Mouse (Mus musculus) limb, embryonic 14.5 days (tissue): ENCODE measurements around the gene Tfpi. TPM values are rescaled to one million over a fixed set of nuclear protein-coding genes. Genes with fewer than 3 reads are reported as not detected.

ENCODE experiments used
- ATAC-seq: fragments of 200-750 bp; cut with Nextera tagmentation; 2 replicates; pipeline ENCODE4 v1.8.0; 2017; ENCODE audit warnings: low read depth, moderate number of reproducible peaks, moderate TSS enrichment; ENCODE audit not compliant: low FRiP score
- DNase-seq: peaks from one replicate; pipeline ENCODE4 v3.0.0-alpha.2; 2015; ENCODE audit warnings: low spot score
- H3K27ac ChIP-seq: fragments of 300-500 bp; sonication (generic); replicated peaks from 2 replicates; pipeline ENCODE4 v1.5.1; 2014; ENCODE audit warnings: low read depth, mild to moderate bottlenecking, low read length, moderate library complexity, mixed read lengths
- H3K27me3 ChIP-seq: fragments of 300-500 bp; sonication (generic); 2 replicates; pipeline ENCODE4 v1.6.1; 2014; ENCODE audit warnings: low read length, mixed read lengths; ENCODE audit not compliant: control insufficient read depth, insufficient read depth
- H3K36me3 ChIP-seq: fragments of 300-500 bp; sonication (generic); 2 replicates; pipeline ENCODE4 v1.6.1; 2014; ENCODE audit warnings: mild to moderate bottlenecking, low read length, moderate library complexity, mixed read lengths; ENCODE audit not compliant: control insufficient read depth, insufficient read depth
- H3K4me1 ChIP-seq: fragments of 300-500 bp; sonication (generic); 2 replicates; pipeline ENCODE4 v1.6.1; 2014; ENCODE audit warnings: antibody characterized with exemption, low read length, mixed read lengths; ENCODE audit not compliant: control insufficient read depth, insufficient read depth
- H3K4me2 ChIP-seq: fragments of 300-500 bp; sonication (generic); replicated peaks from 2 replicates; pipeline ENCODE4 v1.6.1; 2014; ENCODE audit warnings: low read depth, mild to moderate bottlenecking, low read length, moderate library complexity; ENCODE audit not compliant: severe bottlenecking
- H3K4me3 ChIP-seq: fragments of 300-500 bp; sonication (generic); replicated peaks from 2 replicates; pipeline ENCODE4 v1.5.1; 2014; ENCODE audit warnings: low read length
- H3K9ac ChIP-seq: fragments of 300-500 bp; sonication (generic); 2 replicates; pipeline ENCODE4 v1.6.1; 2014; ENCODE audit warnings: mild to moderate bottlenecking, low read depth, low read length, moderate library complexity; ENCODE audit not compliant: severe bottlenecking
- H3K9me3 ChIP-seq: fragments of 300-500 bp; sonication (generic); 2 replicates; pipeline ENCODE4 v1.6.1; 2016; ENCODE audit warnings: low read length; ENCODE audit not compliant: control insufficient read depth
- POLR2A ChIP-seq: fragments of 200-500 bp; IDR thresholded peaks from 2 replicates; pipeline ENCODE4 v1.8.0; 2012; ENCODE audit warnings: inconsistent platforms, mild to moderate bottlenecking, moderate library complexity, borderline replicate concordance; ENCODE audit not compliant: insufficient read depth, insufficient read length; ENCODE audit errors: extremely low read depth
- WGBS: fragments of 180-500 bp; shearing (Covaris S2); extraction: QIAGEN DNeasy Blood & Tissue Kit; methylation state at CpG from one replicate; pipeline ENCODE4 v1.1.7; 2014; 5-methylcytosine and 5-hydroxymethylcytosine counted together
- polyA plus RNA-seq, 2 experiments: library from polyadenylated mRNA; depleted of rRNA in 1 of 2; stranded (reverse) in 1 of 2; unstranded in 1 of 2; fragments of >200 nt; fragmentation: Nextera tagmentation in 1 of 2; extraction: Ambion mirVana in 1 of 2; gene quantifications; 2 replicates each; pipeline versions ENCODE4 v1.2.1 to v1.2.3; 2012 to 2014

The Tfpi gene
- polyA plus RNA-seq, 2 experiments: 28.3 to 29.6 TPM

DNA sequence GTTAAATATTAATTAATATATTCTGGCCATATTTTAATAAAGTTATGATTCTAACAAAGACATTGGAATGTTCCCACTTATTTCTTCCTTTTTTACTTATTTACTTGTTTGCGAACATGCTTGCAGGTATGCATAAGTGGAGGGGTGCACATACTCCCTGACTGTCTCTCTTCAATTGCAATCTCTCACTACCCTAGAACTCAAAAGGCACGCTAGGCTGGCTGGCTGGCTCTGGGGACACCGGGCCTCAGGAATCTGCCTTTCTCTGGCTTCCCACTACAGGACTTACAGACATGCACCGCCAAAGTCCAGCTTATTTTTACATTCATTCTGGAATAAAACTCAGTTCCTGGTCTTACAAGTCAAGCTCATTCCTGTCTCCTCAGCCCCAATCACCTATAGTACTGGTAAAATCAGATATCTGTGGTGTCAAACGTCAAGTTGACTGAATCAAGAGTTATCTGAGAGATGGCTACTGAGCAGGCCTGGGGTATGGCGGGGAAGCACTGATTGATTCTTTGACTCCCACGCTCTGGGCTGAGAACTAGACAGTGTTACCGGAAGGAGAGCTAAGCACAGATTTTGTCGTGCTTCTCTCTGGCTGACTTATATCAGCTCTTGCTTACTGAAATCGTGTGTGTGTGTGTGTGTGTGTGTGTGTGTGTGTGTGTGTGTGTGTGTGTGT is 21.9 kb downstream of the Tfpi start:
- no peak for ATAC-seq
- 60% methylated on average over 10 of the region's 10 CpGs for WGBS
- H3K27ac ChIP-seq: no peak overlapping the region
- H3K36me3 ChIP-seq: no peaks in the 10 kb centered on the region
- DNase-seq: no peak
- H3K27me3 ChIP-seq: no peaks in the 10 kb centered on the region
- H3K9me3 ChIP-seq: no peaks in the 10 kb centered on the region
- no peak for TF ChIP-seq POLR2A
- H3K9ac ChIP-seq: no peak overlapping the region
- no peak overlapping the region for H3K4me2 ChIP-seq
- H3K4me1 ChIP-seq: no peaks in the 10 kb centered on the region
- H3K4me3 ChIP-seq: no peak overlapping the region

DNA sequence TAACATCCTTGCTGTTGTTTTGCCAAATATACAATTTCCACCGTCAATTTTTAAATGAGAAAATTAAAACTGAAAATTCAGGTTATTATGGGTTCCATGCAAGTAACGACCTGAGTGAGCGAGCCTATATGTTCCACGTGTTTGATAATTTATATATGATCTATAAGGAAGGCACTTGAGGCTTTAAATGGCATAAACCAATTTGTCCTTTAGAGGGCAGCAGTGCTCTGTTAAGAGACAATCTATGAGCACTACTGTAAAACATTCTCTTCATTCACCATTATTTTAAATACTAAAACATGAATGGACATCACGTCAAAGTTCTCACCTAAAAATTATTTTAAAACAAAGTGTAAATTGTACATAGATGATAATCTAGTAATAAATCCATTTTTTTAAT is 22.5 kb downstream of the Tfpi start:
- no peaks in the 10 kb centered on the region for H3K4me1 ChIP-seq
- no peak overlapping the region for H3K9ac ChIP-seq
- no peak for TF ChIP-seq POLR2A
- no peaks in the 10 kb centered on the region for H3K27me3 ChIP-seq
- H3K9me3 ChIP-seq: no peaks in the 10 kb centered on the region
- DNase-seq (peak; percentile 84), ATAC-seq (0 out of 2 replicates have a peak, but pooled peaks have one; percentile 66)
- 9% methylated on average over 5 of the region's 5 CpGs for WGBS
- no peak overlapping the region for H3K27ac ChIP-seq
- H3K4me2 ChIP-seq: no peak overlapping the region
- no peaks in the 10 kb centered on the region for H3K36me3 ChIP-seq
- H3K4me3 ChIP-seq: no peak overlapping the region

DNA sequence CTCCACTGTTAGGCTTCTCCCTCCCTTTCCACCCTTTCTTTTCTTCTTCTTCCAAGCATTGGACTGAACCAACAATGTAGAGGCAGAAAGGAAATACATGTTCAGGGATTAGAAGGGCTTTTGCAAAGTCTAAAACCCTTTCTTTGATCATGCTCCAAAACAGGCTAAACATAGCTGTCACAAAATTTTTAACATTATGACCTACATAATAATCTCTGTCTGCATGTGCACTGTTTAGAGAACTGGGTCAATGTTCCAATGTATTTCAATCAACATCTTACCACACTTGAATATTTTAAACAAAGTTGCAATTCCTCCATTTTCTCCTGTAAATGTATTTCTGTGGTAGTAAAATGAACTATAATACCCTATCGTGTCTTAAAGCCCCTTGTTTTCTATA is 31.1 kb downstream of the Tfpi start:
- TF ChIP-seq POLR2A: no peak
- Histone ChIP-seq H3K27ac (no peak overlapping the region), H3K9ac (no peak overlapping the region), H3K36me3 (no peaks in the 10 kb centered on the region), H3K4me3 (no peak overlapping the region), H3K4me1 (no peaks in the 10 kb centered on the region), H3K27me3 (no peaks in the 10 kb centered on the region), H3K4me2 (no peak overlapping the region), H3K9me3 (no peaks in the 10 kb centered on the region)
- ATAC-seq (no peak), DNase-seq (no peak)
- WGBS: 81% methylated on average over 1 of the region's 1 CpGs

DNA sequence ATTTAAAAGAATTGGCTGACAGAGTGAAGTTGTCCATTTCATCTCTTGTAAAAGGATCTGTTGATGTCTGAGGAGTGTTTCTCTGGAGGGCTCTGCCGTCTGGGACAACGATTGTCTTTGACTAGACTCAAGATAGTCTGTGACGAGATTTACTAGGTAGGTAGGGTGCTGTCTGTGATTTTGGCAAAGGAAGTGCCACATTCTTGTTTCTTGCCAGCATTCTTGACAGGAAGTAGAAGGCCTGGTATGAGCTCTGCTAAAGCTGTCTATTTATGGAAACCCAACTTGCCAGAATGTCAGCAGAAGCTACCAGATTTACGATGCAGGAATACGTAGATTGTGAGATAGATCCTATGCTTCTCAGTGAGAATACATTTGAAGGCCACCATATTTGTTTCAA is 34.6 kb downstream of the Tfpi start:
- TF ChIP-seq POLR2A: no peak
- no peak for DNase-seq
- Histone ChIP-seq H3K4me3 (no peak overlapping the region), H3K36me3 (no peaks in the 10 kb centered on the region), H3K27ac (no peak overlapping the region), H3K4me1 (no peaks in the 10 kb centered on the region), H3K9ac (no peak overlapping the region), H3K9me3 (no peaks in the 10 kb centered on the region), H3K27me3 (no peaks in the 10 kb centered on the region), H3K4me2 (no peak overlapping the region)
- ATAC-seq: no peak
- 65% methylated on average over 5 of the region's 5 CpGs for WGBS

DNA sequence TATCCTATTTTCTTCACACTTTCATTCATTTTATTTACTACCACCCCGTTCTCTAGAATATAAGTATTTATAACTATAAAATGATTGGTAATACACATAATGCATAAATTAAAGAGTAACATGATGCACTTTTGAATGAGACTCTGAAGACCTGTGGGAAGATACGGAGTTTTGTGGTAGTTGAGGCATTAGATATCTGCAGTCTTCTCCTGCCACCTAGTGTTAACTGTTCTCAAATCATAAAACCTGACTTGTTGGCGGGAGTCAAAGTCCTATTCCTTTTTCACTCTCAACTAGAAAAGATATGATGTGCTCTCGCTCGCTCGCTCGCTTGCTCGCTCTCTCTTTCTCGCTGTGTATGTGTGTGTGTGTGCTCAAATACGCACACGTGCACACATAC is 46.9 kb downstream of the Tfpi start:
- H3K4me2 ChIP-seq: no peak overlapping the region
- H3K27me3 ChIP-seq: no peaks in the 10 kb centered on the region
- DNase-seq (peak; percentile 87), ATAC-seq (no peak)
- H3K36me3 ChIP-seq: no peaks in the 10 kb centered on the region
- WGBS: 54% methylated on average over 11 of the region's 11 CpGs
- H3K4me1 ChIP-seq: no peaks in the 10 kb centered on the region
- TF ChIP-seq POLR2A: no peak
- no peak overlapping the region for H3K27ac ChIP-seq
- no peak overlapping the region for H3K9ac ChIP-seq
- H3K4me3 ChIP-seq: no peak overlapping the region
- H3K9me3 ChIP-seq: no peaks in the 10 kb centered on the region
